Mouse (Mus musculus) cortical plate, adult 2 months (tissue): ENCODE measurements around the gene Galnt2.

Source experiments
- CTCF ChIP-seq: fragments of 200-500 bp; IDR thresholded peaks from 2 replicates; pipeline ENCODE4 v1.5.1; 2011; ENCODE audit warnings: mild to moderate bottlenecking, control low read depth, low read length; ENCODE audit not compliant: insufficient read depth; ENCODE audit errors: extremely low read depth
- POLR2A ChIP-seq: fragments of 200-500 bp; IDR thresholded peaks from 2 replicates; pipeline ENCODE4 v1.6.1; 2011; ENCODE audit warnings: mild to moderate bottlenecking, low read length, control low read depth; ENCODE audit not compliant: insufficient read depth; ENCODE audit errors: extremely low read depth

DNA sequence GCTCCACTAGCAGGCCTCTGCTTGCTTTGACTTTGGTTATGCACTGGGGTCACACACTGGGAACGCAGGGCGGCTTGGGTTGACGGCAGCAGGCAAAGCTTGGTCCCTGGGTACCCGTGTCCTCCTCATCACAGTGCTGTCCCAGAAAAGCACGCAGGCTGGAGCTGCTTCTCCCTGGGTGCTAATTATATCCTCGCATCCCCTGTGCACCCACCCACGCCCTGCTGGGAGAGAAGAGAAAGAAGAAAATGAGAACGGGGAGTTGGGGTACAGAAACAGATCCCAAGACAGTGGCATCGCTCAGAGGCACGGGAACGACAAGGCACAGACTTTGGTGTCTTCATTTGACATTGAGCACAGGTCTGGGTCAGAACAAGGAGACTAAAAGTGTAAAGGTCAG, 158.3 kb downstream of the Galnt2 start:
- TF ChIP-seq POLR2A (0 out of 2 replicates have a peak, but pooled peaks have one; percentile 45), CTCF (no peak)
